Mouse (Mus musculus): ENCODE results near the gene Zbbx. TPM values are rescaled to one million over a fixed set of nuclear protein-coding genes. Genes with fewer than 3 reads are reported as not detected.

The Zbbx gene
- polyA plus RNA-seq, 1 experiment from 2014 or later: 0.71 TPM

Other genes with a start within 250 kb of the Zbbx start
- gene Serpini2, start 105.0 kb upstream of the Zbbx start, polyA plus RNA-seq (2014; fragmentation: Nextera tagmentation; extraction: Ambion mirVana): 4.9 TPM in 1 of 2 replicates, not detected in the other

Data from stomach, embryonic 14.5 days (tissue).